Mouse (Mus musculus): Measurements from ENCODE around the gene Amdhd2.
"Not testable (repeated sequence)": the region's sequence is repeated elsewhere in the genome, so short reads cannot be mapped to it uniquely, and the experiment has no call there.

Amdhd2 gene

DNA sequence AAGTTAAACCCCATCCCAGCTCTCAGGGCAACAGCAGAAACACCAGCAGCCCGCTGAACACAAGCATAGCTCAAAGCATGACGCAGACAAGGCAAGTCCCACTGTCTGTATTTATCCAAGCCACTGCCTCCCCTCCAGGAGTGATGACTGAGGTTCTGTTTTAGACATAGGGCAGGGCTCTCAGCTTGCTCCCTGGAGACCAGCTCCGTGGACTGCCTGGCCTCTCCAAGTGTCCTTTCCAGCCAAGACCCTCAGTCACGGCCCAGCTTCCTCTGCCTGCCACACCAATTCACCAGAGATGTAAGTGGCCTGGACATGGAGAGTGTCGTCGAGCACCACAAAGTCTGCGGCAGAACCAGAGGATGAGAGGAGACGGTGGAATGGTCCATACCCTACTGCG lies 7.8 kb downstream of the Amdhd2 start:
- DNase-seq = no peak

DNA sequence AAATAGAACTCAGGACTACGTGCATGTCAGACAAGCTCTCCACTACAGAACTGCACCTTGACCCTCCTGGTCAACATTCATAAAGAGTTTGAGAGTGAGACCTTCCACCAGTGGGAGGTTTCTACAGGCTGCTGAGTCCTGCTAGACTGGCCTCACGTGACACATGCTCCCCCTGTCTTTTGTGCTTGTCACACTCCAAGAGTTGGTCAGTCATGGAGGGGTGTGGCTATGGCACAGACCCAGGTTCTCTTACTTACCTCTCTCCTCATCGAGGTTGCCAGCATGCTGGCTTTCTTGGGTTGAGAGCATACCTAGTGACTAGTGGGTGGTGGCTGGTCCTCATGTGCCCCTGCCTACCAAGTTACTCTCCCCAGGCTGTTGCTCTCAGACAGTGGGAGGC lies 9.1 kb downstream of the Amdhd2 start:
- DNase-seq = peak; percentile 94 to 95

DNA sequence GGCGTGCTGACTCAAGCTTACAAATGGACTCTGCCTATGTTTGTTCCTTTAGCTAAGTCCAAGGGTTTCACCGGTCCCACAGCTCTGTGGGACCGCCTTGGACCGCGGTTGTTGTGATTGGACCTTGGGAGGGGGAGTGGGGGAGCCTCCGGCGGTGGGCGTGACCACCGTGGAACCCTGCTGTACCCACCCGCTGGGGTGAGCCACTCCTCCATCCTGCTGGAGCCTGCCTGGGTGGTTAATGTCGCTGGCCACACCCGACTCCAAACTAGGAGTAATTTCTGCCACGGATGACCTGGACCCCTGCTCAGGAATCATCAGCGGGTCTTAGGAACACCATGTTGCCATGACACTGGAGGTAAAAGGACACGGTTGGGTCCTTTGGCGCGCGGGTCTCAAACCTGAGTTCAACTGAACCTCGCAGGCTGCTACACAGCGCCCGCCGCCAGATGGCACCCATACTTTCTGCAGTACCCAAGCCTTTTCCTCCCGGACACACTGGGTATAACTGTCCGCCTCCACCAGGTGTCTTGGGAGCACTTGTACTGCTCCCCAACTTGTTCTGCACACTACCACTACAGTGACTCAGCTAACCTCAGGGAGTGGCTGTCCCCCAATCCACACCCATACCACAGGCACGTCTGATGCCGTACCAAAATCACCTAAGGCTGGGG lies 11.5 kb downstream of the Amdhd2 start:
- DNase-seq = peak; percentile 91 to 92

DNA sequence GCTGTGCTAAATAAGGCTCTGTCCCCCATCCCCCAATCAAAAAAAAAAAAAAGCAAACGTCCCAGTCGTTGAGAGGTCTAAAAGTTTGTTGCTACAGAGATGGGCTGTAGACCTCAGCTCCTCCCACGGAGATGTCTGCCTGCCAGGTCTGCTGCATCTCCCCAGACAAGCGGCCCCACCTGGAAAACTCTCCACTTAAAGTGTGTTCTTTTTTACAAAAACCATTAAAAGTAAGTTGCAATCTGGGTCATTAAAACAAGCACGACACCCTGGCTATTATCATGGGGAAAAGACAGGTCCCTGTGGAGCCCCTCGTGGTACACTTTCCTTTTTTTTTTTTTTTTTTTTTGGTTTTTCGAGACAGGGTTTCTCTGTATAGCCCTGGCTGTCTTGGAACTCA lies 12.2 kb downstream of the Amdhd2 start:
- no peak for DNase-seq

DNA sequence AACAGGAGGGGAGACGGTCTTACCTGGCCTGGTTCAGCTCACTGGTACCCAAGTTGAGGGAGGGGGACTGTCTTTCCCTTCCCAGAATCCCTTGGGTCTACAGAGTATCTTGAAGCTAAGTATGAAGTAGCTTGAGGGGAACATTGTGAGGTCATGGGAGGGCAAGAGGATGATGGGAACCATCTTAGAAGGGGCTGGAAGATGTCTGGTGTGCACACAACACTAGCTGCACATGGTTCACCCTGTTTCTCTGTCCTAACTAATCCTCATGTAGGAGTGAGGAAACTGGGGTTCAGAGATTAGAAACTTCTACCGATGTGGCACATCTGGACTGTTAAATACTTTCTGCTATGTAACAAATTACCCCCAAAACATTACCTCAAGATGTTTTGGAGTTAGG lies 12.7 kb downstream of the Amdhd2 start, which contains the start of gene Pdpk1:
TSS of gene Pdpk1 (minus strand) at position 101 of the 400 bp plus-strand sequence.
- no peak for DNase-seq

DNA sequence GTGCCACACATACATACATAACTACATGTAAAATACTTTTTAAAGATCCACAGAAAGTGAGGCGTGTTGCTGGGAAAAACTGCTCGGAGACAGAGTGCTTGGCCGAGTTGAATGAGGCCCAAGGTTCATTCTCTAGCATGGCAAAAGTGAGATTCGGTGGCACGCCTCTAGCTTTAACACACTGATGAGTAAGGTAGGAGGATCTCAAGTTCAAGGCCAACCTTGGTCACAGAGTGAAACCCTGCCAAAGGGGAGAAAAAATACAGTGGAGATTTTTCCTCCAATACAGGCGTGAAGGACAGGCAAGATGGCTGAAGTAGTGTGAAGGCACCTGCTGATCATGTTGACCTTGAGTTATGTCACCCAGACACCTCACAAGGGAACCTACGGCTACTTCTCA lies 14.1 kb downstream of the Amdhd2 start:
- DNase-seq = no peak

DNA sequence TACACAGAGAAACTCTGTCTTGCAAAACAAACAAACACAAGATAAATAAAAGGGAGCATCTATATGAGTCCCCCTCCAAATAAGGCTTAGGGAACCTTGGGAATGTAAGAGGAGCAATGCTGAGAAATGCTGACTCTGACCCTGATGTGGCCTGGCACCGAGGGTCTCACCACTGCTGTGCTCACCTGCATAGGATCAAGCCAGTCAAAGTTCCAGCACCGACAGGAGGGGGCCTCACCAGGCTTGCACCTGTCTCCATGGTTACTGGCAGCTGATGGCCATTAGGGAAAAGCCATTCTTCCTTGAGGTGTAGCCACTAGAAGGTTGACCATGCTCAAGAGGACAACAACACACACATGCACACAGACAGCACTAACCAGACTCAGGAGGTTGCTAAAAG lies 20.7 kb downstream of the Amdhd2 start:
- no peak for DNase-seq

DNA sequence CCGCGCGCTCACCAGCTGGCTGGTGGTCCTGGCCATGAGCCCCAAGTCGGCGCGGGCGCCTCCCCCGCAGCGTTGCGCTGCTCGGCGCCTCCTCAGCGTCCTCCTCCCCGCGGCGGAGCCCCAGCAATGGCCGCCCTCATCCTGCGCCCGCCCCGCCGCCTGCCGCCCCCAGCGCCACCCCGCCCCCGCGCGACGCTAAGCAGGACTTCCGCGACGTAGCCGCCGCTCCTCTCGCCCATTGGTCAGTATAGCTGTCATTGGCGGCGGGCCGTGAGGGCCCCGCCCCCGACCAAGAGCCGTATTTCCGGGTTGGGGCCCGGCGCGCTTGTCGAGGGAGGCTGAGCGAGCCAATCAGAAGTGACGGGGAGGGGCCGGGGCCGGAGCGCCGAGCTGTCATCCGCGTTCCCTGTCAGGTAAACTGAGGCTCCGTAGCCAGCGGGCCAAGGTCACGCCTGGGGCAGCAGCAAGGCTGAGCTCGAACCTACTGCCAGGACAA lies 22.1 kb downstream of the Amdhd2 start:
- DNase-seq = peak; percentile 97 to 99

DNA sequence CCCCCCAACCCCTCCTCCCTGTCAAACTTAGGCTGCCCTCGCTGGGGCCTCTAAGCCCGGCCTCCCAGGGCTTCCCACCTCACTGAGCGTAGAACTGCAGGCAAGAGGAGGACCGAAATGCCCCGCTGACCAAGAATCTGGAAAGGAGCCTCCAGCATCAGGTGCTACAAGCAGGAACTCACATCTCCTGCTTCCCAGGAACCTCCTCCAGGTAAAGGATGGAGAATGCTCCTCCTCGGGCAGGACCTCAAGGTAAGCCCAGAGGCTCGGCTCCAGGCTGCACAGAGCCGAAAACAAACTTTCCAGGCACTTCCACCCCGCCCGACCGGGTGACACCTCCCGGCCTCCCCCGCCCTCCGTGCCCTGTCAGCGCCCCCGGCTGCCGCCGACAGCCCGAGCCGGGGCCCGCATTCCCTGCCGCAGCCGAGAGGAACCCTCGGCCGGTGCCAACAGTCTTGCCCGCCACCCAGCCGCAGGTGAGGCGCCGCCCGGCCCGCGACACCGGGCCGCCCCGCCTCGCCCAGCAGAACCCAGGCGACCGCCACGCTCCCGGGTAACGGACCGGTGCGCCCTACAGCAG lies 22.6 kb downstream of the Amdhd2 start:
- peak; percentile 60 to 76 for DNase-seq

DNA sequence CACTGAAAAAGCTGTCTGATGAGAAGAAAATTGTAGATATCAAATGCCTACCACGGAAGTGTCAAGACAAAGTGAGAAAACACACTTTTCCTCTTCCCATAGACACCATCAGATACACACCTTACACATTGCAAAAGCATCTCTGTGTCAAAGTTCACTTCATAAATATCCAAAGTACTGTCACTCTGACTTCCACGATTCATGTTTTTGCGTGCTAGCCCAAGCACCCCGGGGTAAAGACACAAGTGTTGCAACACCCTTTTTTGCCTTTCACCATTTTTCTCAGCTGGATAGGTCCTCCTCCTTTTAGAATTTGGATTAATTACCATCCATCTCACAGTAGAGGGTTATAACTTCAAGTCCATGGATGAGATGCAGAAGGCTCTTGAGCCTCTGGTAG lies 23.6 kb downstream of the Amdhd2 start:
- DNase-seq = no peak

DNA sequence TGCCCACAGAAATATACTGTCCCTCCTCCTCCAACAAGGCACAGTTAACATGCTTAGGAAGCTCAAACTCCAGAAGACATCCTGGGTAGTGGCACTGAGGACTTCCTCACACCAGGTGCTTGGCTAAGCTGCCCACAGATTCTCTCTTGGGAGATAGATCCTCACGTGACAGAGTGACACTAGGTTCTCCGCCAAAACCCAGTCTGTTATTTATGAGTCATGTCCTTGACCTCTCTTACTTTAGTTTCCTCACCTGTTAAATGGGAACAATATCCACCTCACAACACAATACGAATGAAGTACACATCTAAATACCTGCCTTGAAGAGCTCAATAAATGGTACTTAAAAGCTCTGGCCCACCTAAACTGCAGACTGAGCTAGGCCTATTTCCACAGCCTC lies 24.3 kb downstream of the Amdhd2 start:
- no peak for DNase-seq

DNA sequence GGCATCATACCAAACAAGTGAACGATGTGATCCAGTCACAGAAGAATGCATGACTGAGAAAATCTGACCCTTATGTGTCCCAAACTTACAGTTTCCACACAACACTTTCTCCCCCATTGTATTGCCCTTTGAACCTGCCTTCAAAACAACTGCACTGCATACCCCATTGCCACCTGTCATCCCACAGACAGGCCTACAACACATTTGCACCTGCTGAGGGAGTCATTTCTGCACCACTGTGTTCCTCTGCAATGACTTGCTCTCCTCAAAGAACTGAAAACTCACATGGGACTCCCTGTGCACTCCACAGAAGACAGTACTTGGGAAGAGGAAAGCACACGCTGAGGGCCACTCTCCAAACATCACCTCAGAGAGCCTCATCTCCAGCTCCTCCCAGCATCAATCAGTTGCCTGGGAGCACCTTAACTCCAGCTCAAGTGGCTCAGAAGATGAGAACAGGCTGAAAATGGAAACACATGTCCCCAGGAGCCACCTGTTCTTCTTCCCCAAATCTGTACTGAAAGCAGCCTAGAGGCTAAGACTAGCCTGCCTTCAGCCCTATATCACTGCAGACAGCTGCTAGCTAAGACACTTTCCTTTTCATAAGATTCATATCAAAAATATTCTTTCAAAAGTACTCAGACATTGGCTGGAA lies 26.2 kb downstream of the Amdhd2 start:
- no peak for DNase-seq

DNA sequence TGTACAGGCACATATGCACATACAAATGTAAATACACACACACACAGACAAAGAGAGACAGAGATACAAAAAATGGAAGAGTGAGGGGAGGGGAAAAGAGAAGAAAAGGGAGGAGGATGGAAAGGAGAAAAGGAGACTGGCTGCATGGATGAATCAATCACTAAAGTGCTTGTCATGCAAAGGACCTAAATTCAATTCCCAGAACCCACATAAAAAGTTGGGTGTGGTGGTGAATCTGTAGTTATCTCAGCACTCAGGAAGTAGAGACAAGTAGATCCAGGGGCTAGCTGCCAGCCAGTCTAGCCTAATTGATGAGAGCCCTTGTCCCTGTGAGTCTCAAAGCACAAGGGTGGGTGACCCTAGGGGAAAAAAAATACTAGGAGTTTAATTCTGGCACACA lies 29.5 kb downstream of the Amdhd2 start:
- no peak for DNase-seq

DNA sequence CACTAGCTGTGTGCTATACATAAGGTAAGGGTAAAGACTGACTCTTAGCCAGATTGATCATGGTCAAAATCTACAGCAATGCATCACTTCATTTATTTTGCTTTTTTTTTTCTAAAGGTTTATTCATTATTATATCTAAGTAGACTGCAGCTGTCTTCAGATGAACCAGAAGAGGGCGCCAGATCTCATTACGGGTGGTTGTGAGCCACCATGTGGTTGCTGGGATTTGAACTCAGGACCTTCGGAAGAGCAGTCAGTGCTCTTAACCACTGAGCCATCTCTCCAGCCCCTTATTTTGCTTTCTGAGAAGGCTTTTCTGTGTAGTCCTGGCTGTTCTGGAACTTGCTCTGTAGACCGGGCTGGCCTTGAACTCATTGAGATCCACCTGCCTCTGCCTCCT lies 30.6 kb downstream of the Amdhd2 start:
- DNase-seq = not testable (repeated sequence)

DNA sequence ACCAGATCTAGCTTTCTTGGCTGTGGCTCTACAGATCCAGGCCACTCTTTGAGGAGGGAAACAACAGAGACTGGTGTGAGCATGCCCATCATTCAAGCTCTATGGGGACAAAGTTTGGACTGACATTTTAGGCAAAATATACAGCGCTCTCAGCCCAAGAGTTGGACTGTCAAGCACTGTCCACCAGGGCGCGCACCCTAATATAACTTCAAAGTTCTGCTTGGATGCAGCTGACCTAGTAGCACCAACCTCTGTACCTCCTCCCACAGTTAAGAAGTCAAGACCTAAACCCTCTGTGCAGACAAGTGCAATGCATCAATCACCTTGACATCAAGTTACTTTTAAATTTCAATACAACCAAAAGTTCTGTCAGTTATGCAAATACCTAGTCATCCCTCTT lies 32.0 kb downstream of the Amdhd2 start:
- DNase-seq = peak in 1 of 2 experiments; percentile 40

DNA sequence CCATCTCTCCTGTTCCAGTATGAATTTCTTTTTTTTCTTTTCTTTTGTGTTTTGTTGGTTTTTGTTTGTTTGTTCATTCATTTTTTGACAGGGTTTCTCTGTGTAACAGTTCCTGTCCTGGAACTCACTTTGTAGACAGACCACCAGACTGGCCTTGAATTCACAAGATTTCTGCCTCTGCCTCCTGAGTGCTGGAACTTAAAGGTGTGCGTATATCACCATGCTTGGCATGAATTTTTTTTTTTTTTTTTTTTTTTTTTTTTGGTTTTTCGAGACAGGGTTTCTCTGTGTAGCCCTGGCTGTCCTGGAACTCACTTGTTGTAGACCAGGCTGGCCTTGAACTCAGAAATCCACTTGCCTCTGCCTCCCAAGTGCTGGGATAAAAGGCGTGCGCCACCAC lies 34.3 kb downstream of the Amdhd2 start:
- not testable (repeated sequence) for DNase-seq

DNA sequence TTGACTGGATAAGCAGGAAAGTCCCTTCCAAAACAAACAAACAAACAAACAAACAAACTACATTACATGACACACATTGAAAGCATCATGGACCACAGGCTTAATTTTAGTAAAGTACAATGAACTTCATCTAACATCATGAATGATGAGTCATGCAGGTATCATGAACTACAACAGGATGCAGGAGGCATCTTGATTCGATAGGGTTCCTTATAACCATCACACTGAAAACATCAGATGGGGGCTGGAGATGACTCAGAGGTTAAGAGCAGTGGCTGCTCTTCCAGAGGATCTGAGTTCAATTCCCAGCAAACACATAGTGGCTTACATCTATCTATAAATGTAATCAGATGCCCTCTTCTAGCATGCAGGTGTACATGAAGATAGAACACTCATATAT lies 36.0 kb downstream of the Amdhd2 start:
- no peak for DNase-seq

DNA sequence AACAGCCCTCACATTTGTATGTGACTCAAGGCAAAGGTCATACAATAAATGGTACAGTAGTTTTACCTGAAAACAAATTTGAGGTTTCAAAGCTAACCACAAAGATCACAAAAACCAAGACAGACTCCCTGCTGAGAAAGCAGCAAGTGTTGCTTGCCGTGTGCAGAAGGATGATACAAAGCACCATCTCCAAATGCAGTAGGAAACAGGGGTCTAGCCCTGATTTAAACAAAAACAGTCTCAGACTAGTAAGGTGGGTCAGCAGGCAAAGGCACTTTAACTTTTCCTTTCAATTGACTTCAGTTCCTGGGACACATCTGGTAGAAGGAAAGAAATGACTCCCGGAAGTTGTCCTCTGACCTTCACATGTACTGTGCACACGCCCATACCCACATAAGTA lies 36.8 kb downstream of the Amdhd2 start:
- no peak for DNase-seq

DNA sequence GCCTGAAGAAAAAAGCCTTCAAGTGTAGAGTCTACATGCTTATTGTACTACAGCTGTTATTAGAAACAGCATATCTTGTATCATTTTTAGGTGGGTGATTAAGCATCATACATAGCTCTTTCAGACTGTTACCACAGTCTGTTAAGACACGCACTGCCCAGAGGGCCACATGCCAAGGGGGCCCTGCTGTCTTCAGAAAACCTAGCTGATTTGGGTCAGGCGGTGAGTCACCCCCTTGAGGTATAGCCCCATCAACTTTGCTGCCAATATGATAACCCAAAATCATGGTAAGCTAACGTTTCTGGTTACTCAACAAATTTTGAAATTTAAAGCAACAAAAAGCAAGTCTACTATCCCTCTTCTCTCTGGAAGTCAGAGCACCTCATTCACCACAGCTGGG lies 44.1 kb downstream of the Amdhd2 start:
- DNase-seq = no peak

DNA sequence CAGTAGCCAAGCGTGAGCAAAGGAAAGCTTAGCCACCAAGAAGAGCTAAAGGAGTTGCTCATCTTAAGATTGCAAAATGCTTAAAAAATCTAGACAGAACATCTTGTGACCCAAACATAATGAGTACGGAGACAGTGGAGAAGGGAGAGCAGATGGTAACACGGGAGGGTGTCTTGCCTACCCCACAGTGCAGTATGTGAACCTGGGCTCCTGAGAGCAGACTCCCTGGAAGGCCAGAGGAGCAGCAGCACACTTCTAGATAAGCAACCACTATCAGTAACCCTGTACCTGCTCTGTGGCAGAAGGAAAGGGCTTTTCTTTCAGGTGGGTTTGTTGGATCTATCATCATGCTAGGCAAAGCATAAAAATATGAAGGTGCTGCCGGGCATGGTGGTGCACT lies 50.5 kb downstream of the Amdhd2 start:
- DNase-seq = no peak

DNA sequence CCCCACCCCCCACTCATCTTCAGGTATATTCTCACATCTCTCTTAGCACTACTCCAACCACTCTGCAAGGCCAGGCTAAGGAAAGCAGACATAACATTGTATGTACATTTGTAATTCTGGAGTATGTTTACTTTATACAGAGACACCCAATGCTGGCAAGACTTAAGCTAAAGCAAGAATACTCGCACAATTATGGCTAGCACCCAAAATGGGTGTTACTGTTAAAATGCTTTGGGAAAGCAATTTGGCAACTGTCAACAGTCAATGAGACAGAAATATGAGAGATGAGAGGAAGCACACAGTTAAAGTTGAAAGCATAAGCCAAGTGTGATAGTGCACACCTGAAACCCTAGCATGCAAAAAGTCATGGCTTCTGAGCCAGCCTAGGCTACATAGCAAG lies 52.3 kb downstream of the Amdhd2 start:
- no peak for DNase-seq

DNA sequence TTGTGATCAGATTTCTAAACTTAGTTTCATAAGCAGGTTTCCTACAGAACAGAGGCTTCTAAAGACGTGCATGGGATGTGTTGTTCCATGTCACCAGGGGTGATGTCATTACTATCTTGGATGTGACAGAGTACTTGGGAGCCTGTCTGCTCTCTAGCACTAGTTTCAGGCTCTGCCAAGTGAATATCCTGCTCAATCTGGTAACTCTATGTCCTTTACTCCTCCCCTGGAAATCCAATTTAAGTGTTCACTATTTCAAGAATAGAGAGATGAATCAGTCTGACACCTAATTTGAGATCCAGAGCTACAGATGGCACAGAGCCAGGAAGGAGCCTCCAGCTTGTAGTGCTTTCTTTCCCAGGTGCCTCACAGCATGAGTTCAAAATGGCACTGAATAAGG lies 54.7 kb downstream of the Amdhd2 start:
- DNase-seq = no peak

Measured in kidney, postnatal 25 days (tissue).